Mouse (Mus musculus) gastrocnemius, postnatal 14 days (tissue): ENCODE data around the gene Olfr1226. TPM values are rescaled to one million over a fixed set of nuclear protein-coding genes. Genes with fewer than 3 reads are reported as not detected.
"Not testable (repeated sequence)": the region's sequence is repeated elsewhere in the genome, so short reads cannot be mapped to it uniquely, and the experiment has no call there.

Experiments
- DNase-seq: peaks from one replicate; pipeline ENCODE4 v3.0.0; 2021; ENCODE audit warnings: mixed read lengths
- intact Hi-C: fragments of 180-260 bp; cut with DNase I; formaldehyde crosslinking; loops from one replicate; pipeline ENCODE4 v1.15.1; 2025; ENCODE audit warnings: low total_unique reads
- long read RNA-seq, 2 experiments: library from polyadenylated mRNA; stranded (forward); transcript quantifications; one replicate each; pipeline ENCODE4 v2.0.0; 2021
- total RNA-seq, 2 experiments: library from RNA; stranded (reverse); gene quantifications; 2 replicates each; pipeline ENCODE4 v1.2.3; 2021

Gene Olfr1226
- not detected for total RNA-seq
- long read RNA-seq, experiment 1: 0 reads
- long read RNA-seq, experiment 2: 0 reads

DNA sequence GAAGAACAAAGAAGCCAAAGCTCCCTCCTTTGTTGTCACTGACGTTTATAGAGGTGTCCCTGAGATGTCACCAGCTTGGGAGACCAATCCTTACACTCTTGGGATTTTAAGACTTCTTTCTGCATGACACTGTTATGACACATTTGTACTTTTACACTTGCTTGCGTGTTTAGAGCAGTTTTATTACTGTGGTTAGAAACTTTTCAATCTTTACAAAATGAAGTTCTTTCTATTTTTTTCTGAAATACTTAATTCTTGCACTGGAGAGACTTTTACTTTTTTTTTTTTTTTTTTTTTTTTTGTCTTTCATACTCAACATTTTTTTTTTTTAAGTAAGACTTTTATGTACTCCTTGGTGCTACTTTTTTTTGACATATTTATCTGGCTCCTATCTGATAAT, at the start of gene Olfr1226:
Gene Olfr1226, minus strand, starts transcription at position 101 of the 400 bp plus-strand sequence.
- no peak for DNase-seq
- intact Hi-C loops: no loop called here

DNA sequence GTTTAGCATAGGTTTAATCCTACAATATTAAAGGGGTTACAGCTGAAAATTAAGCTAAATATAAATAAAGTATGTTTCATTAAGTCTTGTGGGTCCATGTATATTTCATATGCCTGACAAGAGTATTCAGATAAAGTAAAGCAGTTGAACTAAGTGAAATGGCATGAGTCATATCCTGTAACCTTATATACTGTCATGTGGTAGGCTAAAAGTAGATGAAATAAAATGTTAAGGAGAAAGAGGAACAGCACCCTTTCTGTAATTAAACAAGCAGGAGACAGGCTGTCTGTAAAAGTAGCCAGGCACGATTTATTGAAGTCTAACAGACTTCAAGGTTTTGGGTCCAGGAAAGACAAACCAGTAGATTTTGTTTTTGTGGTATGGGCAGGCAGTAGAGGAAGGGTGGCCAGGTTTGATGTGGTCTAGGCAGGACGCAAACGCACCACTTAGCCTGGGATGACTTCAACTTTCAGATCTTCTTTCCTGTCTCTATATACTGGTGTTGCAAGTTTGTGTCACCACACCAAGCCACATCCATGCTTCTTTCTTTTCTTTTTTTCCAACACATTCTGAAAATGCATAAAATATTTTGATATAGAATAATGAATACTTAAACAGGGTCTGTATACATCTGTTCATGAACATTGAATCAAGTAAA, 3.4 kb downstream of the Olfr1226 start:
- intact Hi-C loops: no loop called here

DNA sequence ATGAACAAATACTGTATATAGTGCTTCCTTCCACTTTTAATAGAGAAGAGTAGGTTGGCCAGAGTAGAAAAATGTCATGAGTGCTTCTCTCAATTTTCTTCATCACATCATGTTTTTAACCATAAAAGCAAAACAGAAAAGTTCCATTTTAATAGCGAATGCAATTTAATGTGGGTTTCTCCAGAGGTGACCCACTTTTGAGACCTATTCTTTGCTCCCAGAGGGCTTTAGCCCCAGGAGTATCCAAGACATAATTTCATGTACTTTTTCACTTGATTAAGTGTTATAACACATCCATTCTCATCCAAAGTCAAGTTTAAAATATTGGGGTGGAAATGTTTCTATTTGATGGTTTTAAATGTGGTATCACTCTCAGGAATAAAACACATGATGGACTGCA, 25.3 kb downstream of the Olfr1226 start, which contains the start of gene Olfr1225:
Gene Olfr1225, minus strand, starts transcription at position 101 of the 400 bp plus-strand sequence.
- no peak for DNase-seq
- intact Hi-C loops: no loop called here

More for the DNA sequence above, 3.4 kb downstream of the Olfr1226 start:
- DNase-seq: no peak

DNA sequence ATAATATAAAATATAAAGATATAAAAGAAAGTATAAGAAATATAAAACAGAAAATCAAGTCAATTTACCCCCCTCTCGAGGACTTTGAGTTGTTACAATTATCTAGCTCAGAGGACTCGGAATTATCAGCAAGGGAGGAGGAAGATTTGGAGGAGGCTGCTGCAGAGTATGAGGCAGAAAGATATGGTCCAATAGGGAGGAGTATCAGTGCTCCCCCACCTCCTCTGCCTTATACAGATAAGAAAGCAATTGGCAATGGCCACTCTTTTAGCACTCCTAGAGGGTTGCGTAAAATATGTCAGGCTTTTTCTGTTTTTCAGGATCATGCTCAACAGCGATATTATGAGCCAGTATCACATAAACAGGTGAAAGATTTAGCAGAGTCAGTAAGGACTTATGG, 35.1 kb downstream of the Olfr1226 start:
- intact Hi-C loops, DNase-seq: not testable (repeated sequence)

DNA sequence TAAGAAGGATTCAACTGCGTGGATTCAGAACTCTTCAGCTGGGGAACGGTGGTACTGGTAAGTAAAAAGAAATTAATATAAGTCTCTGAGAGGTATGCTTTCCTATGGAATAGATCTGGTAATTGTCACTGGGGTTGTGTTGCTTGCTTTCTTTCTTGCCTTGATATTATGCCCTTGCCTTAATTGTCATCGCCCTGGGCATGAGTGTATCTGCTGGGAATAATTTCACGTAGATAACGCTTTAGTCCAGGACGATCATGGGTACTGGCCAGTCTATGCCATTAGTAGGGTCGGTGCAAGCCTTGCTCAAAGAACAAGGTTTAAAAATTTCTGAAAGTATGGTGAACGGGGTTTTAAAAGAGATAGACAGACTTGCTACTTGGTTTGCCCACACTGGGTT, 35.9 kb downstream of the Olfr1226 start, which contains the start of gene Olfr1224-ps1:
Gene Olfr1224-ps1, minus strand, starts transcription at position 101 of the 400 bp plus-strand sequence.
- intact Hi-C loops, DNase-seq: not testable (repeated sequence)

DNA sequence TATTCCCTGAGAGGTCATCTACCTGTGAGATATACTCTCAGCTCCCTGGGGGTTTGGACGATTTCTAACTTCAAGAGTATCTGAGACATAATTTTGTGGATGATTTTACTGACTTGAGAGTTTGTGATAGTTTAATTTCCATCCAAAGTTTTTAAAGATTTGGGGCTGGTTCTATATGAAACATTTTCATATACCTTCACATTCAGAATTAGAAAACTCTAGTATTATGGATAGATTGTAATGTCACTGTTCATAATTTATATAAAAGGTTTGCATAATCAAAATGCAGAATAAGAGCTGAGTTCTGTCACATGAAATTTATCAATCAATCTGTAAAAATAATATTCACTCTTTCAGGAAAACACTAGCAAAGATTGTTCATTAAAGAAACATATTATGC, 48.4 kb downstream of the Olfr1226 start, which contains the start of gene Olfr1223:
Gene Olfr1223, minus strand, starts transcription at position 101 of the 400 bp plus-strand sequence.
- no peak for DNase-seq
- intact Hi-C loops: no loop called here

Other genes with a start within 250 kb of the Olfr1226 start
- not detected for gene Olfr1212, start 246.1 kb downstream of the Olfr1226 start, total RNA-seq
- gene Gm13762, start 219.8 kb downstream of the Olfr1226 start, total RNA-seq: not detected
- not detected for gene Olfr1214, start 207.4 kb downstream of the Olfr1226 start, total RNA-seq
- gene Olfr1215, start 193.1 kb downstream of the Olfr1226 start, total RNA-seq: not detected
- not detected for gene Olfr1216, start 181.7 kb downstream of the Olfr1226 start, total RNA-seq
- not detected for gene Olfr1217, start 168.0 kb downstream of the Olfr1226 start, total RNA-seq
- not detected for gene Olfr1218, start 138.9 kb downstream of the Olfr1226 start, total RNA-seq
- gene Olfr1219, start 116.5 kb downstream of the Olfr1226 start, total RNA-seq: not detected
- not detected for gene Olfr1220, start 93.2 kb downstream of the Olfr1226 start, total RNA-seq
- gene Olfr1221, start 82.8 kb downstream of the Olfr1226 start, total RNA-seq: not detected
- not detected for gene Olfr1222, start 67.0 kb downstream of the Olfr1226 start, total RNA-seq
- not detected for gene Olfr1223, start 48.5 kb downstream of the Olfr1226 start, total RNA-seq
- gene Olfr1224-ps1, start 36.0 kb downstream of the Olfr1226 start, total RNA-seq: not detected
- gene Olfr1225, start 25.4 kb downstream of the Olfr1226 start, total RNA-seq: not detected
- gene Olfr1228, start 54.0 kb upstream of the Olfr1226 start, total RNA-seq: not detected
- not detected for gene Olfr1229, start 88.0 kb upstream of the Olfr1226 start, total RNA-seq
- not detected for gene Olfr1230, start 97.2 kb upstream of the Olfr1226 start, total RNA-seq
- gene Olfr1231, start 107.0 kb upstream of the Olfr1226 start, total RNA-seq: not detected
- gene Olfr1232, start 129.6 kb upstream of the Olfr1226 start, total RNA-seq: not detected
- not detected for gene Olfr1233, start 142.3 kb upstream of the Olfr1226 start, total RNA-seq
- not detected for gene Olfr1234, start 164.8 kb upstream of the Olfr1226 start, total RNA-seq
- not detected for gene Olfr1238, start 209.6 kb upstream of the Olfr1226 start, total RNA-seq
- not detected for gene Olfr1239, start 220.4 kb upstream of the Olfr1226 start, total RNA-seq
- not detected for gene Olfr1240, start 243.0 kb upstream of the Olfr1226 start, total RNA-seq